Mouse (Mus musculus) urinary bladder, adult 18-20 months (tissue): ENCODE data around the gene Cnksr1.
"Not testable (repeated sequence)": the region's sequence is repeated elsewhere in the genome, so short reads cannot be mapped to it uniquely, and the experiment has no call there.

Experiments used
- DNase-seq, 2 experiments: peaks; one replicate each; pipeline ENCODE4 v3.0.0; 2022; ENCODE audit warnings: low spot score in 2 of 2, mixed read lengths in 2 of 2

Cnksr1 gene

GRCm38 (mm10) chr4:134238279-134238651, at the start of gene Cnksr1:
Gene Cnksr1 (minus strand): TSS chr4:134238399.
- DNase-seq: peak; percentile 85 to 88

DNA sequence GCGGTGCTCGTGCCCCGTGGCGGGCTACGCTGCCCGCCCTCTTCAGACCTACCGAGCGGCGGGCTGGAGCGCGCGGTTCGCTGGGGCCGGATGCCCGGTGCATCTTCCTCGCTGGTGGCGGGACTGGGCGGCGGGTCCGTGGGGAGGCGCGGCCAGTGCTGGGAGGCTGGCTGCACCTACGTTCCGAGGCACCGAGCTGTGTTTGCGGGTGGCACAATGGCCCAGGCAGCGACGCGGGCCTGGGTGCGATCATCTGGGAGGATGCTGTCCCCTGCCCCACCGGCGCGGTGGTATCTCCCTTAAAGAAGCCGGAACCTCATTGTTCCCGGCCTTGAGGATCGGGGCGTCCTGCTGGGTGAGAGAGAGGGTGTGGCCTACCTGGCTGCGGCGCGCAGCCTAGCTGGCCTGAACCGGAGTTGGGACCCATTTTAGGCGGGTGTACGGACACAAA, 49.4 kb upstream of the Cnksr1 start, which contains the start of gene Pdik1l:
TSS of gene Pdik1l (minus strand) at position 321 of the 451 bp plus-strand sequence.
- peak; percentile 49 to 69 for DNase-seq

GRCm38 (mm10) chr4:134287168-134287564, 49.0 kb upstream of the Cnksr1 start:
- DNase-seq: peak; percentile 92 to 94

- DNase-seq: no peak
Measured at GRCm38 (mm10) chr4:134286226-134287167, 48.3 kb upstream of the Cnksr1 start.

DNA sequence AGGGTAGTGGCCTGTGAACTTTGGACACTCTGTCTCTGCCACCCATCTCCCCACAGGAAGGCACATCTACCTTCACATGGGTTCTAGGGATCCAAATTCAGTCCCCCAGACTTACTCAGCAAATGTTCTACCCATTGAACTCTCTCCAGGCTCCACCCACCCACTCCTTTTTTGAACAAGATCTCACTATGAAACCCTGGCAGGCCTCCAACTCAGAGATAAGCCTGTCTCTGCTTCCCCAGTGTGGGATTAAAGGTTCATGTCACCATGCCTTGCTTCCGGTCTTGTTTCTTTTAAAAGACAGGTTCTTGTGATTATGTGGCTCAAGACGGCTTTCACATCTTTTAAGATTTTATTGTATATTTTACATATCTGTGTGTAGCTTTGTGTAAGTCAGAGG, 46.7 kb upstream of the Cnksr1 start:
- no peak for DNase-seq

- DNase-seq: no peak
Measured at GRCm38 (mm10) chr4:134273417-134274345, 35.5 kb upstream of the Cnksr1 start.

DNA sequence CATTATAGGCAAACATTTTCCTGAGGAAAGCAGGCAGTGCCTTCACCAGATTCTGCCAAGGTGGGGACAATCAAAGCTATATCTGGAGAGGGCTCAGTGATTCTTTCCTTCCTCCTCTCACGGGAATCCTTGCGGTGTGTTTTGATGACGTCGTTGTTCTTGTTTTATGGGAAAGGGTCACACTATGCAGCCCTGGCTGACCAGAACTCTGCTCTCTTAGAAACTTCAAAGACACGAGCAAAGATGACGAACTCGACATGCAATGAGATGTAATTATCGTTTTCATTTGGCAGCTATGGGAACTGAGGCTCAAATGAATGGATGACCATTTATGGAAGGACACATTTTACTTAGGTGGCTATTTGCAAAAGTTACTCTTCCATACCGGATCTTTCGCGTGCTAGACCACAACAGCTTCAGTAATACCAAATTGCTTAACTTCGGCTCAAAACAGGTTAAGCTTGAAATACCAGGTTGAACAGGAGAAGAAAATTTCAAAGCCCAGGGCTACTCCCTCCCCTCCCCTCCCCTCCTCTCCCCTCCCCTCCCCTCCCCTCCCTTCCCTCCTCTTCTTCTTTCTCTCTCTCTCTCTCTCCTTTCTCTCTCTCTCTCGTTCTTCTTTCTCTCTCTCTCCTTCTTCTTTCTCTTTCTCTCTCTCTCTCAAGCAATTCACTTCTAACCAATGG, 34.7 kb upstream of the Cnksr1 start:
- no peak for DNase-seq

DNA sequence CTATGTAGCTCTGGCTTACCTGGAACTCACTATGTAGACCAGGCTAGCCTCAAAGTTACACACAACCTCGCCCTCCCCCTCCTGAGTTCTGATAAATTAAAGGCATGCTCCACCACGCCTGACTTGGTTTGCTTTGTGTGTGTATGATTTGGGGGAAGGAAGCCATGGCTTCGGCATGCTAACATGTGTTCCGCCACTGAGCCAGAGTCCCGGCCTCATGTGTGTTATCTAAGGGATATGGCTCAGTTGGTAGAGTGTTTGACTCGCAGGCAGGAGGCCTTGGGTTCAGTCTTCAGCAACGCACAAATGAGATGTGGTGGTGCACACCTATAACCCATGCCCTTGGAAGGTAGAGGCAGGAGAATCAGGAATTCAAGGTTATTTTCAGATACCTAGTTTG, 33.8 kb upstream of the Cnksr1 start:
- no peak for DNase-seq

DNA sequence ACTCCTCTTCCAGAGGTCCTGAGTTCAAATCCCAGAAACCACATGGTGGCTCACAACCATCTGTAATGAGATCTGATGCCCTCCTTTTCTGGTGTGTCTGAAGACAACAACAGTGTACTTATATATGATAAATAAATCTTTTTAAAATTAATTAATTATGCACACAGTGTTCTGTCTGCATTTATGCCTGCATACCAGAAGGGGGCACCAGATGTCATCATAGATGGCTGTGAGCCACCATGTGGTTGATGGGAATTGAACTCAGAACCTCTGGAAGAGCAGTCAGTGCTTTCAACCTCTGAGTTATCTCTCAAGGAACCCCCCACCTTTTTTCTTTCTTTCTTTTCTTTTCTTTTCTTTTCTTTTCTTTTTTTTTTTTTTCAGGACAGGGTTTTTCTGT, 31.4 kb upstream of the Cnksr1 start:
- DNase-seq: not testable (repeated sequence)

GRCm38 (mm10) chr4:134268102-134268655, 30.0 kb upstream of the Cnksr1 start:
- DNase-seq: no peak

GRCm38 (mm10) chr4:134265860-134266585, 27.8 kb upstream of the Cnksr1 start:
- DNase-seq: no peak

- DNase-seq: peak in 1 of 2 experiments; percentile 65
Measured at GRCm38 (mm10) chr4:134263191-134263590, 25.0 kb upstream of the Cnksr1 start.

GRCm38 (mm10) chr4:134258354-134258753, 20.2 kb upstream of the Cnksr1 start:
- DNase-seq: no peak

- DNase-seq: no peak
Measured at GRCm38 (mm10) chr4:134257198-134258009, 19.2 kb upstream of the Cnksr1 start.

DNA sequence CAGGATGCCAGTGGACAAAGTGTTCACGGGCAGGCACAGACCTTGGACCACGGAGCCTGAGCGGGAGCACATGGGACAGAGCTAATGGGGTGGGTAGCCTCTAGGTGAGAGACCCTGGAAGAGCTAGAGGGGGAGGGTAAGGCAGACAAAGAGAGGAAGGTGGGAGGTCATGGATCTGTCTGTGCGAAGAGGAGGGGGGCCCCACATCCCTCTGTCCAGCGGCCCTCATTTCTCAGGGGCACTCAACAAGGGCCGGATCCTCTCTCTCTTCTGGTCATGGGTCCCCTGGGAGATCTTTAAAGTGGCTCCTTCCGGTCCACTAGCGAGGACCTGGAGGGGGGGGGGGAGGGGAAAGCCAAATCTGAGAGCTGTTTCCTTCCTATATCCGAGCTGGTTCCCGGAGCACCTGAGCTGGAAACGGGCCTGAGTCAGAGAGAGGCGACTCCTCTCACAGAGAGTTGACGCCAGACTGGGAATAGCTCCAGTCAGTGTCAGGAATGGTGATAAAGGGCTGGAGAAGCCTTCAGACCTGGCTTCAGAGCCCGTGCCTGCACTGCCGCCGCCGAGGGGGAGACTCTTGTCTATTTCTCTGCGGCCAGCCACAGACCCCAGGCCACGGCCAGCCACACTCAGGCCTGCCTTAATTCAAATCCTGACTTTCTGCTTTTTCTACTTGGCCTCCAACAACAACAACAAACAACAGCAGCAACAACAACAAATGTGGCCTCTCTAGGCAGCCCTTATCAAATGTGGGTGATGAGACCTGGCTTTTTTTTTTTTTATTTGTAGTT, 18.4 kb upstream of the Cnksr1 start:
- DNase-seq: no peak

DNA sequence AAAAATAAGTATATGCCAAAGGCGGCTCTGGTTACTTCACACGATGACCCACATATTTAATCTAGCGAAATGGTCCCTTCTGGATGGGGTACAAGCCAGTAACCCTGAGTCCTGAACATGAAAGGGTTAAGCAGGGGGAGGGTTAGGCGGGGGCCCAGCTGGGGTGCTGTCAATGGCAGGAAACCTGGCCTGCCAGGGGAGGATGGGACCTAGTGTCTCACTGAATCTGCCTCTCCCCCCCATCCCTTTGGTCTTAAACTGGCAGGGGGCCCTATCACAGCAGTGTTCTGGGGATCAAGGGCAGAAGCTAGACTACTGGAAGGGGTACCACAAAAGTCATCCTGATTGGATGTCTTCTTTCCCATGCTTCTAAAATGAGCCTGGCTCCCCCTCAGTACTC, 17.7 kb upstream of the Cnksr1 start:
- DNase-seq: no peak

DNA sequence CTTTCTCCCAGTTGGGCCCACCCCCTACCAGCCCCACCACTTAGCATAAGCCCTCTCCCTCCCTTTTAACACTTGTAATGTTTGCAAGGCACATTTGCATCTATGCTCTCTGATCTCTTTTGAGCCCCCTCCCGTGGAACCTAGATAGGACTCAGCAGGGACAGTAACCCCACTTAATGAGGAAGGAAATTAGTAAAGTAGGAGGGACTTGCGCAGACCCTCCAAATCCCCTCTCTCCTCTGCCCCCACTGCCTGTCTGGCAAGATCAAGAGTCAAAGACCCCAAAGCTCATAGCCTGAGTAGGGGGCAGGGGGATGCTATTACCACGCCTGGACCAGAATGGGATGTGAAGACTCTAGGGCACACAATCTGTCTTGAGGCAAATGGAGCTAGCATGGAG, 16.6 kb upstream of the Cnksr1 start:
- DNase-seq: no peak

GRCm38 (mm10) chr4:134253722-134254324, 15.6 kb upstream of the Cnksr1 start, which contains the start of gene Grrp1:
Gene Grrp1 (minus strand): TSS chr4:134254106.
- DNase-seq: no peak
